Mouse (Mus musculus) cerebellum, postnatal 4 days (tissue): ENCODE data around the gene Raf1.
A peak's percentile ranks its signal among the peaks of the same experiment; 100 is the strongest.

Source experiments
- DNase-seq, 2 experiments: peaks; one replicate each; pipeline ENCODE4 v3.0.0; 2022; ENCODE audit warnings: low spot score in 2 of 2, mixed read lengths in 1 of 2

The Raf1 gene

GRCm38 (mm10) chr6:115613793-115614192 lies 62.6 kb downstream of the Raf1 start:
- no peak for DNase-seq

- DNase-seq: no peak
These were observed 66.1 kb downstream of the Raf1 start for GRCm38 (mm10) chr6:115610301-115610700.

- no peak for DNase-seq
These were observed 67.3 kb downstream of the Raf1 start for GRCm38 (mm10) chr6:115609121-115609520.

- no peak for DNase-seq
These were observed 69.0 kb downstream of the Raf1 start for GRCm38 (mm10) chr6:115607429-115607828.

- DNase-seq: no peak
These were observed 70.0 kb downstream of the Raf1 start for GRCm38 (mm10) chr6:115606461-115606860.

GRCm38 (mm10) chr6:115601715-115602523 lies 74.5 kb downstream of the Raf1 start, which contains the start of gene Mkrn2:
Gene Mkrn2, plus strand, starts transcription at chr6:115601902.
- peak; percentile 81 to 91 for DNase-seq

- DNase-seq: peak in 1 of 2 experiments; percentile 22
These were observed 75.1 kb downstream of the Raf1 start for GRCm38 (mm10) chr6:115601322-115601714.

- no peak for DNase-seq
These were observed 80.8 kb downstream of the Raf1 start for GRCm38 (mm10) chr6:115595667-115596066.

GRCm38 (mm10) chr6:115594463-115594862 lies 82.0 kb downstream of the Raf1 start:
- no peak for DNase-seq

GRCm38 (mm10) chr6:115593252-115593651 lies 83.2 kb downstream of the Raf1 start:
- DNase-seq: no peak

- DNase-seq: no peak
These were observed 84.0 kb downstream of the Raf1 start, which contains the start of gene Mkrn2os for GRCm38 (mm10) chr6:115592458-115592857. Gene Mkrn2os, minus strand, starts transcription at chr6:115592576.

- DNase-seq: no peak
These were observed 84.6 kb downstream of the Raf1 start for GRCm38 (mm10) chr6:115591692-115592359.

- no peak for DNase-seq
These were observed 90.1 kb downstream of the Raf1 start for GRCm38 (mm10) chr6:115586321-115586720.

GRCm38 (mm10) chr6:115584176-115584575 lies 92.3 kb downstream of the Raf1 start:
- no peak for DNase-seq

GRCm38 (mm10) chr6:115583430-115584125 lies 92.9 kb downstream of the Raf1 start:
- no peak for DNase-seq

GRCm38 (mm10) chr6:115582328-115583115 lies 93.9 kb downstream of the Raf1 start:
- no peak for DNase-seq

- DNase-seq: no peak
These were observed 95.6 kb downstream of the Raf1 start for GRCm38 (mm10) chr6:115580810-115581209.

- no peak for DNase-seq
These were observed 98.5 kb downstream of the Raf1 start for GRCm38 (mm10) chr6:115577941-115578340.

- DNase-seq: no peak
These were observed 99.0 kb downstream of the Raf1 start for GRCm38 (mm10) chr6:115577407-115577806.

- no peak for DNase-seq
These were observed 102.3 kb downstream of the Raf1 start for GRCm38 (mm10) chr6:115574171-115574570.
